Mouse (Mus musculus) bone marrow, adult 2 months (tissue): Measurements from ENCODE around the gene Tango2.

Source experiments
- CTCF ChIP-seq: fragments of 200-500 bp; IDR thresholded peaks from 2 replicates; pipeline ENCODE4 v1.5.1; 2011; ENCODE audit warnings: low read length, control low read depth; ENCODE audit not compliant: control insufficient read depth, insufficient read depth
- POLR2A ChIP-seq: fragments of 200-500 bp; IDR thresholded peaks from 2 replicates; pipeline ENCODE4 v1.6.1; 2011; ENCODE audit warnings: low read depth, mild to moderate bottlenecking, control low read depth, low read length, borderline replicate concordance; ENCODE audit not compliant: control insufficient read depth

DNA sequence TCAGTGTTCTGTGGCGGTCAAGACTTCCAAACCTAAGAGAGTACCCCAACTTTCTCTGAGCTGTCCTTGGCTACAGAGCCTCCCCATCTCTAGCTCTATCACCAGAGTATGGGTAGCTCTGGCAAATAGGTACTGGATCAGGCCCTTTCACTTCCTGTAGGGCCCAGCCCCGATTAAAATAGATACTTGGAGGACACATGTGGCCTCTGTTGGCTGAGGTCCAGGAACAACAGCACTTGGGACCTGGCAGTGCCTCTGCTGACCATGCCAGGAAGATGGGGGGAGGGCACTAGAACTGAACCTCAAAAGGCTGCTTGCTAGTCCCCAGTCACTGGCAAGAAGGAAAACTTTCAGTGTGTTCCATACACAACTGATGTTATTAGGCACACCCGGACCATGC lies 13.9 kb downstream of the Tango2 start:
- TF ChIP-seq CTCF (no peak), POLR2A (no peak)
